Mouse (Mus musculus) adrenal gland, adult (tissue): ENCODE measurements at regions not wholly inside any gene's neighbourhood (a gene's known extent, or its start where the extent isn't known, plus 50 kb on each side); places are given as distances from the start of the nearest gene placed in this dataset.
A peak's percentile ranks its signal among the peaks of the same experiment; 100 is the strongest.

Experiments used
- DNase-seq, 2 experiments: peaks; one replicate each; pipeline ENCODE4 v3.0.0; 2022 to 2023; ENCODE audit warnings: low spot score in 1 of 2; ENCODE audit not compliant: inconsistent age in 2 of 2

- peak; percentile 72 to 87 for DNase-seq
These were observed 63.0 kb upstream of the L3mbtl4 start for GRCm38 (mm10) chr17:68210313-68211254.

GRCm38 (mm10) chr17:68218246-68218645, 55.4 kb upstream of the L3mbtl4 start:
- DNase-seq = peak; percentile 79 to 84

- no peak for DNase-seq
These were observed 50.4 kb upstream of the L3mbtl4 start for GRCm38 (mm10) chr17:68223170-68223569.
